Mouse (Mus musculus) neural tube, embryonic 15.5 days (tissue): ENCODE measurements around the gene Fam177a. TPM values are rescaled to one million over a fixed set of nuclear protein-coding genes. Genes with fewer than 3 reads are reported as not detected.
"Not testable (repeated sequence)": the region's sequence is repeated elsewhere in the genome, so short reads cannot be mapped to it uniquely, and the experiment has no call there.

Source experiments
- ATAC-seq: fragments of 200-750 bp; cut with Nextera tagmentation; 2 replicates; pipeline ENCODE4 v1.8.0; 2017; ENCODE audit warnings: mild to moderate bottlenecking, moderate TSS enrichment, moderate library complexity; ENCODE audit not compliant: low FRiP score
- H3K27ac ChIP-seq: fragments of 300-500 bp; sonication (generic); replicated peaks from 2 replicates; pipeline ENCODE4 v1.5.1; 2015; ENCODE audit warnings: mild to moderate bottlenecking, inconsistent platforms
- H3K27me3 ChIP-seq: fragments of 300-500 bp; sonication (generic); replicated peaks from 2 replicates; pipeline ENCODE4 v1.6.1; 2015; ENCODE audit warnings: inconsistent platforms
- H3K36me3 ChIP-seq: fragments of 300-500 bp; sonication (generic); 2 replicates; pipeline ENCODE4 v1.6.1; 2015; ENCODE audit warnings: inconsistent platforms
- H3K4me1 ChIP-seq: fragments of 300-500 bp; sonication (generic); 2 replicates; pipeline ENCODE4 v1.6.1; 2015; ENCODE audit warnings: inconsistent platforms
- H3K4me2 ChIP-seq: fragments of 300-500 bp; sonication (generic); 2 replicates; pipeline ENCODE4 v1.6.1; 2015; ENCODE audit warnings: inconsistent platforms, mild to moderate bottlenecking, moderate library complexity
- H3K4me3 ChIP-seq: fragments of 300-500 bp; sonication (generic); replicated peaks from 2 replicates; pipeline ENCODE4 v1.5.1; 2015; ENCODE audit warnings: mild to moderate bottlenecking, inconsistent platforms
- H3K9ac ChIP-seq: fragments of 300-500 bp; sonication (generic); replicated peaks from 2 replicates; pipeline ENCODE4 v1.6.1; 2015; ENCODE audit warnings: mild to moderate bottlenecking, inconsistent platforms
- H3K9me3 ChIP-seq: fragments of 300-500 bp; sonication (generic); replicated peaks from 2 replicates; pipeline ENCODE4 v1.6.1; 2016; ENCODE audit warnings: inconsistent platforms
- WGBS: fragments of 180-500 bp; shearing (Covaris S2); methylation state at CpG from one replicate; pipeline ENCODE4 v1.1.7; 2015; ENCODE audit warnings: mixed read lengths; 5-methylcytosine and 5-hydroxymethylcytosine counted together
- polyA plus RNA-seq: library from polyadenylated mRNA; unstranded; fragments of >200 nt; fragmentation: Nextera tagmentation; extraction: Ambion mirVana; gene quantifications from 2 replicates; pipeline ENCODE4 v1.2.1, GENCODE M21; 2015

Gene Fam177a
- 69.0 and 77.3 TPM in 2 replicates for polyA plus RNA-seq

GRCm38 (mm10) chr12:55124242-55124641, at the start of gene Fam177a:
Gene Fam177a (plus strand): TSS chr12:55124469.
- ATAC-seq: peak; percentile 99
- H3K4me2 ChIP-seq, H3K27me3 ChIP-seq, H3K9me3 ChIP-seq, H3K4me3 ChIP-seq, H3K27ac ChIP-seq, H3K9ac ChIP-seq, H3K36me3 ChIP-seq, H3K4me1 ChIP-seq: not testable (repeated sequence)
- WGBS: no CpG with 5 or more reads among the region's 40 CpGs

GRCm38 (mm10) chr12:55075296-55075695, 49.0 kb upstream of the Fam177a start:
- WGBS: 92% methylated on average over 2 of the region's 2 CpGs
- no peak for ATAC-seq
- no peaks in the 10 kb centered on the region for H3K27me3 ChIP-seq

GRCm38 (mm10) chr12:55078706-55079105, 45.6 kb upstream of the Fam177a start:
- H3K4me2 ChIP-seq: peak overlapping the region; percentile 67
- not testable (repeated sequence) for H3K4me1 ChIP-seq, H3K9me3 ChIP-seq, H3K4me3 ChIP-seq, H3K27ac ChIP-seq, H3K27me3 ChIP-seq, ATAC-seq, H3K36me3 ChIP-seq, H3K9ac ChIP-seq
- 48% methylated on average over 2 of the region's 2 CpGs for WGBS

More at GRCm38 (mm10) chr12:55075296-55075695, 49.0 kb upstream of the Fam177a start:
- Histone ChIP-seq H3K36me3 (no peaks in the 10 kb centered on the region), H3K27ac (no peak overlapping the region), H3K4me3 (no peak overlapping the region), H3K4me2 (no peak overlapping the region), H3K9ac (no peak overlapping the region), H3K9me3 (no peaks in the 10 kb centered on the region), H3K4me1 (peaks cover 10% of the 10 kb centered on the region; the same call in 1 of the 2 replicates)

- peak within 1 kb of the TSS; percentile 66 for H3K9ac ChIP-seq
- H3K27me3 ChIP-seq, H3K36me3 ChIP-seq, H3K9me3 ChIP-seq, H3K4me1 ChIP-seq: not testable (repeated sequence)
- under 1% methylated on average over 60 of the region's 60 CpGs for WGBS
- H3K4me2 ChIP-seq: peak within 1 kb of the TSS; percentile 67
- H3K4me3 ChIP-seq: peak within 1 kb of the TSS; percentile 71
- H3K27ac ChIP-seq: peak within 1 kb of the TSS; percentile 89
- peak; percentile 98 for ATAC-seq
Measured at GRCm38 (mm10) chr12:55079726-55080600, 44.3 kb upstream of the Fam177a start, which contains the start of the genes 2700097O09Rik and Srp54a. Gene 2700097O09Rik (minus strand): TSS chr12:55080110. Gene Srp54a (plus strand): TSS chr12:55080262.

GRCm38 (mm10) chr12:55080601-55080942, 43.7 kb upstream of the Fam177a start:
- peak; percentile 56 for ATAC-seq
- H3K9me3 ChIP-seq, H3K4me1 ChIP-seq, H3K36me3 ChIP-seq, H3K27me3 ChIP-seq: not testable (repeated sequence)
- H3K4me3 ChIP-seq: peak overlapping the region; percentile 71
- peak overlapping the region; percentile 55 for H3K4me2 ChIP-seq
- H3K9ac ChIP-seq: peak overlapping the region; percentile 66
- H3K27ac ChIP-seq: peak overlapping the region; percentile 89
- WGBS: 0% methylated on average over 25 of the region's 25 CpGs

GRCm38 (mm10) chr12:55092127-55092526, 32.1 kb upstream of the Fam177a start:
- H3K4me1 ChIP-seq, ATAC-seq, H3K4me2 ChIP-seq, H3K27me3 ChIP-seq, H3K9me3 ChIP-seq, H3K4me3 ChIP-seq, H3K9ac ChIP-seq, H3K27ac ChIP-seq, H3K36me3 ChIP-seq: not testable (repeated sequence)
- WGBS: 100% methylated on average over 1 of the region's 7 CpGs

GRCm38 (mm10) chr12:55112616-55113015, 11.7 kb upstream of the Fam177a start:
- H3K4me2 ChIP-seq, H3K9ac ChIP-seq, ATAC-seq, H3K27ac ChIP-seq, H3K4me3 ChIP-seq, H3K27me3 ChIP-seq, H3K9me3 ChIP-seq, H3K4me1 ChIP-seq, H3K36me3 ChIP-seq: not testable (repeated sequence)
- no CpG with 5 or more reads among the region's 7 CpGs for WGBS

GRCm38 (mm10) chr12:55124731-55125130, 462 bp downstream of the Fam177a start:
- H3K36me3 ChIP-seq, H3K4me1 ChIP-seq, H3K9me3 ChIP-seq, H3K4me2 ChIP-seq, H3K4me3 ChIP-seq, H3K27me3 ChIP-seq, H3K27ac ChIP-seq, H3K9ac ChIP-seq: not testable (repeated sequence)
- ATAC-seq: peak; percentile 75
- no CpG with 5 or more reads among the region's 18 CpGs for WGBS

- not testable (repeated sequence) for H3K4me2 ChIP-seq, H3K9ac ChIP-seq, H3K9me3 ChIP-seq, H3K4me1 ChIP-seq, ATAC-seq, H3K27ac ChIP-seq, H3K4me3 ChIP-seq, H3K27me3 ChIP-seq, H3K36me3 ChIP-seq
- no CpG with 5 or more reads among the region's 6 CpGs for WGBS
Measured at GRCm38 (mm10) chr12:55135540-55135939, 11.3 kb downstream of the Fam177a start.

- H3K27me3 ChIP-seq, H3K4me3 ChIP-seq: not testable (repeated sequence)
Measured at GRCm38 (mm10) chr12:55137859-55138258, 13.6 kb downstream of the Fam177a start.

GRCm38 (mm10) chr12:55154559-55155448, 30.5 kb downstream of the Fam177a start, which contains the start of gene Srp54b:
Gene Srp54b (plus strand): TSS chr12:55155104.
- peak within 1 kb of the TSS; percentile 31 for H3K4me3 ChIP-seq
- H3K9ac ChIP-seq, H3K27ac ChIP-seq, H3K27me3 ChIP-seq, H3K4me1 ChIP-seq, H3K36me3 ChIP-seq, H3K4me2 ChIP-seq, H3K9me3 ChIP-seq: not testable (repeated sequence)
- no CpG with 5 or more reads among the region's 57 CpGs for WGBS
- ATAC-seq: peak; percentile 99

More at GRCm38 (mm10) chr12:55137859-55138258, 13.6 kb downstream of the Fam177a start:
- H3K36me3 ChIP-seq, ATAC-seq, H3K4me2 ChIP-seq, H3K27ac ChIP-seq, H3K9ac ChIP-seq, H3K4me1 ChIP-seq, H3K9me3 ChIP-seq: not testable (repeated sequence)
- WGBS: no CpG with 5 or more reads among the region's 6 CpGs
